11 mouse cellular contexts compared by ENCODE assay signal in genomic region chr17:83977725-83978124, GRCm38 (mm10).
DNase-seq lines count a peak whose midpoint lies in the region; ATAC-seq lines count a peak whose summit lies in the region.
"Had no signal": no experiment of that assay in that cellular context is flagged by ENCODE, and none has a peak within 500 bp of the region (broad histone marks: within the 10 kb centered on the region; RNA-seq: fewer than 3 reads in every experiment).

No protein-coding gene starts in this region.

- peaks cover 18% of the 10 kb centered on the region; the same call in 1 of the 2 replicates for H3K4me1 ChIP-seq in intestine, embryonic 16.5 days (ENCODE audit: control insufficient read depth, insufficient read depth, low read length)
- H3K4me1 ChIP-seq in intestine, embryonic 15.5 days (replicated peaks) = peaks cover 20% of the 10 kb centered on the region
- peaks cover 42% of the 10 kb centered on the region for H3K4me1 ChIP-seq in lung, embryonic 16.5 days (replicated peaks; ENCODE audit: control insufficient read depth, insufficient read depth, low read length)
- H3K4me1 ChIP-seq in embryonic facial prominence, embryonic 15.5 days = peaks cover 55% of the 10 kb centered on the region
- peaks cover 20% of the 10 kb centered on the region for H3K4me1 ChIP-seq in stomach, embryonic 15.5 days

- no peaks in the 10 kb centered on the region for H3K9me3 ChIP-seq in intestine, embryonic 16.5 days (ENCODE audit: control insufficient read depth, low read length)
- no peaks in the 10 kb centered on the region for H3K9me3 ChIP-seq in intestine, embryonic 15.5 days
- no peaks in the 10 kb centered on the region for H3K9me3 ChIP-seq in lung, embryonic 16.5 days (ENCODE audit: control insufficient read depth, low read length)
- H3K9me3 ChIP-seq in embryonic facial prominence, embryonic 15.5 days (replicated peaks) = no peaks in the 10 kb centered on the region
- H3K9me3 ChIP-seq in stomach, embryonic 15.5 days = no peaks in the 10 kb centered on the region

- WGBS in intestine, embryonic 16.5 days = 77% methylated on average over 11 of the region's 11 CpGs
- 79% methylated on average over 11 of the region's 11 CpGs for WGBS in intestine, embryonic 15.5 days
- 78% methylated on average over 11 of the region's 11 CpGs for WGBS in lung, embryonic 16.5 days
- 77% methylated on average over 11 of the region's 11 CpGs for WGBS in embryonic facial prominence, embryonic 15.5 days
- 77% methylated on average over 11 of the region's 11 CpGs for WGBS in stomach, embryonic 15.5 days

- H3K9ac ChIP-seq in intestine, embryonic 16.5 days (ENCODE audit: low read depth, low read length) = no peak overlapping the region
- no peak overlapping the region for H3K9ac ChIP-seq in intestine, embryonic 15.5 days
- H3K9ac ChIP-seq in lung, embryonic 16.5 days (ENCODE audit: low read length) = no peak overlapping the region
- no peak overlapping the region for H3K9ac ChIP-seq in embryonic facial prominence, embryonic 15.5 days
- H3K9ac ChIP-seq in stomach, embryonic 15.5 days = no peak overlapping the region

- no peaks in the 10 kb centered on the region for H3K27me3 ChIP-seq in intestine, embryonic 16.5 days (replicated peaks; ENCODE audit: control insufficient read depth, insufficient read depth, low read length)
- no peaks in the 10 kb centered on the region for H3K27me3 ChIP-seq in intestine, embryonic 15.5 days (replicated peaks)
- H3K27me3 ChIP-seq in lung, embryonic 16.5 days (ENCODE audit: control insufficient read depth, insufficient read depth, low read depth, low read length) = no peaks in the 10 kb centered on the region
- H3K27me3 ChIP-seq in embryonic facial prominence, embryonic 15.5 days = no peaks in the 10 kb centered on the region
- no peaks in the 10 kb centered on the region for H3K27me3 ChIP-seq in stomach, embryonic 15.5 days (replicated peaks)

- ATAC-seq in intestine, embryonic 16.5 days = no peak
- no peak for ATAC-seq in intestine, embryonic 15.5 days
- no peak for ATAC-seq in lung, embryonic 16.5 days (ENCODE audit: low read depth)
- no peak for ATAC-seq in embryonic facial prominence, embryonic 15.5 days (ENCODE audit: insufficient number of reproducible peaks, low FRiP score, low TSS enrichment, low read depth)
- no peak for ATAC-seq in stomach, embryonic 15.5 days (ENCODE audit: insufficient read depth, low FRiP score, low read depth)

- no peak for DNase-seq in lung, postnatal 36 days
- DNase-seq in c-Kit-positive CD71-positive TER-119-positive erythroid progenitor cells, embryonic 14.5 days (ENCODE audit: low spot score) = no peak
- DNase-seq: adrenal gland, adult 2 months; cerebellum, postnatal 36 days; heart, adult 11 months had no signal

- no peak overlapping the region for H3K4me3 ChIP-seq in intestine, embryonic 16.5 days (ENCODE audit: low read length)
- no peak overlapping the region for H3K4me3 ChIP-seq in intestine, embryonic 15.5 days (replicated peaks)
- H3K4me3 ChIP-seq in lung, embryonic 16.5 days (ENCODE audit: low read length) = no peak overlapping the region
- no peak overlapping the region for H3K4me3 ChIP-seq in embryonic facial prominence, embryonic 15.5 days (replicated peaks)
- no peak overlapping the region for H3K4me3 ChIP-seq in stomach, embryonic 15.5 days (replicated peaks)

- H3K27ac ChIP-seq in intestine, embryonic 16.5 days (ENCODE audit: low read length) = peak overlapping the region; percentile 18; the same call in 1 of the 2 replicates
- no peak overlapping the region; the same call in 1 of the 2 replicates for H3K27ac ChIP-seq in intestine, embryonic 15.5 days
- peak overlapping the region; percentile 57 for H3K27ac ChIP-seq in lung, embryonic 16.5 days (ENCODE audit: low read length)
- H3K27ac ChIP-seq in embryonic facial prominence, embryonic 15.5 days (replicated peaks) = peak overlapping the region; percentile 51; the same call in 1 of the 2 replicates
- H3K27ac ChIP-seq in stomach, embryonic 15.5 days = peak overlapping the region; percentile 31; the same call in 1 of the 2 replicates
- H3K27ac ChIP-seq: macrophage had no signal

- no peaks in the 10 kb centered on the region for H3K36me3 ChIP-seq in intestine, embryonic 16.5 days (ENCODE audit: control insufficient read depth, insufficient read depth, low read length)
- no peaks in the 10 kb centered on the region for H3K36me3 ChIP-seq in intestine, embryonic 15.5 days
- no peaks in the 10 kb centered on the region for H3K36me3 ChIP-seq in lung, embryonic 16.5 days (ENCODE audit: control insufficient read depth, insufficient read depth, low read length)
- no peaks in the 10 kb centered on the region for H3K36me3 ChIP-seq in embryonic facial prominence, embryonic 15.5 days
- no peaks in the 10 kb centered on the region for H3K36me3 ChIP-seq in stomach, embryonic 15.5 days

- no peak overlapping the region for H3K4me2 ChIP-seq in intestine, embryonic 16.5 days (ENCODE audit: low read depth, low read length)
- H3K4me2 ChIP-seq in intestine, embryonic 15.5 days (replicated peaks) = no peak overlapping the region
- no peak overlapping the region for H3K4me2 ChIP-seq in lung, embryonic 16.5 days (ENCODE audit: low read depth, low read length)
- no peak overlapping the region for H3K4me2 ChIP-seq in embryonic facial prominence, embryonic 15.5 days (replicated peaks)
- H3K4me2 ChIP-seq in stomach, embryonic 15.5 days = no peak overlapping the region
